Mouse (Mus musculus) midbrain, postnatal 0 days (tissue): ENCODE data around the gene Ptprd. TPM values are rescaled to one million over a fixed set of nuclear protein-coding genes. Genes with fewer than 3 reads are reported as not detected.

Source experiments
- ATAC-seq: fragments of 200-750 bp; cut with Nextera tagmentation; 2 replicates; pipeline ENCODE4 v1.8.0; 2017; ENCODE audit warnings: moderate number of reproducible peaks, mild to moderate bottlenecking, moderate TSS enrichment, moderate library complexity; ENCODE audit not compliant: low FRiP score
- DNase-seq: peaks from one replicate; pipeline ENCODE4 v3.0.0-alpha.2; 2015; ENCODE audit warnings: low spot score
- H3K27ac ChIP-seq: fragments of 300-500 bp; sonication (generic); 2 replicates; pipeline ENCODE4 v1.5.1; 2014; ENCODE audit warnings: low read depth, mild to moderate bottlenecking, low read length, mixed read lengths
- H3K27me3 ChIP-seq: fragments of 300-500 bp; sonication (generic); 2 replicates; pipeline ENCODE4 v1.6.1; 2014; ENCODE audit warnings: low read length, control low read depth, mixed read lengths; ENCODE audit not compliant: insufficient read depth
- H3K36me3 ChIP-seq: fragments of 300-500 bp; sonication (generic); 2 replicates; pipeline ENCODE4 v1.6.1; 2014; ENCODE audit warnings: low read length, control low read depth, mixed read lengths; ENCODE audit not compliant: insufficient read depth
- H3K4me1 ChIP-seq: fragments of 300-500 bp; sonication (generic); 2 replicates; pipeline ENCODE4 v1.6.1; 2014; ENCODE audit warnings: mild to moderate bottlenecking, control low read depth, antibody characterized with exemption, low read length, mixed read lengths; ENCODE audit not compliant: insufficient read depth
- H3K4me2 ChIP-seq: fragments of 300-500 bp; sonication (generic); 2 replicates; pipeline ENCODE4 v1.6.1; 2014; ENCODE audit warnings: low read depth, mild to moderate bottlenecking, low read length, mixed read lengths; ENCODE audit not compliant: poor library complexity, severe bottlenecking
- H3K4me3 ChIP-seq: fragments of 300-500 bp; sonication (generic); 2 replicates; pipeline ENCODE4 v1.5.1; 2014; ENCODE audit warnings: low read depth, mild to moderate bottlenecking, low read length, moderate library complexity
- H3K9ac ChIP-seq: fragments of 300-500 bp; sonication (generic); replicated peaks from 2 replicates; pipeline ENCODE4 v1.6.1; 2014; ENCODE audit warnings: mild to moderate bottlenecking, low read length, moderate library complexity, mixed read lengths; ENCODE audit not compliant: poor library complexity, severe bottlenecking
- H3K9me3 ChIP-seq: fragments of 300-500 bp; sonication (generic); 2 replicates; pipeline ENCODE4 v1.6.1; 2016; ENCODE audit warnings: low read length, control low read depth
- CTCF ChIP-seq: IDR thresholded peaks from 2 replicates; pipeline ENCODE4 v1.5.1; 2016; ENCODE audit warnings: antibody characterized with exemption, mild to moderate bottlenecking
- WGBS: fragments of 180-500 bp; shearing (Covaris S2); extraction: QIAGEN DNeasy Blood & Tissue Kit; methylation state at CpG from one replicate; pipeline ENCODE4 v1.1.7; 2014; 5-methylcytosine and 5-hydroxymethylcytosine counted together
- polyA plus RNA-seq: library from polyadenylated mRNA; unstranded; fragments of >200 nt; fragmentation: Nextera tagmentation; extraction: Ambion mirVana; gene quantifications from 2 replicates; pipeline ENCODE4 v1.2.1, GENCODE M21; 2015
- total RNA-seq: library from RNA; depleted of rRNA; stranded (reverse); fragments of >200 nt; gene quantifications from 2 replicates; pipeline ENCODE4 v1.2.3, GENCODE M21; 2014

Gene Ptprd
- total and polyA plus RNA-seq, 2 experiments from 2014 or later: 66.1 to 102 TPM

DNA sequence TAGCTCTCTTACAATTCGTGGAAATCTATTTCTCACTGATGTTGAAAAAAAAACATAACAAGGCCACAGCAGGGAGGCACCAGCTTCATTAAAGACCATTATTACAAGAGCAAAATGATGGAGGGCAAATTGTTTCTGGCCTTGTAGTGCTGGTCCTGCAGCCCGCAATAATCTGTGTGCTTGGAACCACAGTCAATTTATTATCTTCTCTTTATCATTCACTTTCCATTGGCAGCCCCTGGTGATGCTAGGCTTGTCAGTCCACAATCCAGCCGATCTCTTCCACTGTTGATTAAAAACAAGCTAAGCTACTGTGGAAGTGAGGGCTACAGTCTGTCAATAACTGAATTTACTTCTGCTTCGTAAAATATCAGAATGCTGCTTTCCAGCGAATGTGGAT is 674.4 kb downstream of the Ptprd start:
- Histone ChIP-seq H3K27me3 (no peaks in the 10 kb centered on the region), H3K9me3 (no peaks in the 10 kb centered on the region), H3K27ac (no peak overlapping the region), H3K4me2 (no peak overlapping the region), H3K36me3 (no peaks in the 10 kb centered on the region), H3K4me1 (no peaks in the 10 kb centered on the region), H3K9ac (no peak overlapping the region), H3K4me3 (no peak overlapping the region)
- no peak for ATAC-seq
- 40% methylated on average over 5 of the region's 5 CpGs for WGBS
- peak; percentile 27 for DNase-seq
- TF ChIP-seq CTCF: no peak

DNA sequence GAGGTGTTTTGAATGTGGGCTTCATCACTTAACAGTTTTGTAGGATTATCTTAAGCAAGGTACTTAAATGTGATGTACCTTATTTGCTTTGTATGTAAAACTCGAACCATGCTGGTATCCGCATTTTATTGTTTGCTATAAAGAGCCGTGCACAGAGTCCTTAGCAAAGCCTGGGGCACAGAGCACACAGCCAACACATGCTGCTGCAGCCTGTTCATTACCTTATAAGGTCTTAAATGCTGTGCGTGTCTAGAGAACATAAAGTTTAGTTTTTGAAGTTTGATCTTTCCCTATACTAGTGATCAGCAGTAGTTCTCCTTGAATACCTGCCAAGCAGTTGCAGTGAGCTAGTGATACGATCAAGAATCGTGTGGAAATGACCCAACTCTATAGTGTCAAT is 676.2 kb downstream of the Ptprd start:
- 78% methylated on average over 6 of the region's 6 CpGs for WGBS
- H3K4me1 ChIP-seq: no peaks in the 10 kb centered on the region
- no peaks in the 10 kb centered on the region for H3K36me3 ChIP-seq
- H3K27me3 ChIP-seq: no peaks in the 10 kb centered on the region
- DNase-seq (no peak), ATAC-seq (no peak)
- TF ChIP-seq CTCF: no peak
- no peaks in the 10 kb centered on the region for H3K9me3 ChIP-seq
- H3K27ac ChIP-seq: no peak overlapping the region
- no peak overlapping the region for H3K4me2 ChIP-seq
- H3K9ac ChIP-seq: no peak overlapping the region
- H3K4me3 ChIP-seq: no peak overlapping the region

DNA sequence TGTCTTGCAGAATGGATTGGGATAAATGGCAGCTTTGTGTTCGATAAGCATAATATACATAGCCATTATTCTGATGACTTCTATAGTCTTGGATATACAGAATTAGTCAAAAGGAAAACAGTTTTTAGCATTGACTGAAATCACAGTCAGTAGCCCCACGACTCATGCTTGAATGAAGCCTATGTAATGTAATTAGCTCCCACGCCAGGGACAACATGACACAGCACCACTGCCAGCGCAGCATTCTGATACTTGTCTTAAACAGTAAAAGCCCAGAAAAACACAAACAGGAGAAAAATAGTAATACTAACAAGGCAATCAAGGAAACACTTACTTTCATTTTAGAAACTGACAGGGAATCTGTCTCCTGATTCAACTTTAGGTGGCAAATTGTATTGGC is 677.2 kb downstream of the Ptprd start:
- no peak overlapping the region for H3K4me3 ChIP-seq
- peak; percentile 27 for DNase-seq
- H3K4me2 ChIP-seq: no peak overlapping the region
- H3K9me3 ChIP-seq: no peaks in the 10 kb centered on the region
- TF ChIP-seq CTCF: no peak
- H3K27me3 ChIP-seq: no peaks in the 10 kb centered on the region
- H3K4me1 ChIP-seq: no peaks in the 10 kb centered on the region
- H3K36me3 ChIP-seq: no peaks in the 10 kb centered on the region
- H3K9ac ChIP-seq: no peak overlapping the region
- WGBS: 69% methylated on average over 4 of the region's 4 CpGs
- no peak overlapping the region for H3K27ac ChIP-seq
- no peak for ATAC-seq

DNA sequence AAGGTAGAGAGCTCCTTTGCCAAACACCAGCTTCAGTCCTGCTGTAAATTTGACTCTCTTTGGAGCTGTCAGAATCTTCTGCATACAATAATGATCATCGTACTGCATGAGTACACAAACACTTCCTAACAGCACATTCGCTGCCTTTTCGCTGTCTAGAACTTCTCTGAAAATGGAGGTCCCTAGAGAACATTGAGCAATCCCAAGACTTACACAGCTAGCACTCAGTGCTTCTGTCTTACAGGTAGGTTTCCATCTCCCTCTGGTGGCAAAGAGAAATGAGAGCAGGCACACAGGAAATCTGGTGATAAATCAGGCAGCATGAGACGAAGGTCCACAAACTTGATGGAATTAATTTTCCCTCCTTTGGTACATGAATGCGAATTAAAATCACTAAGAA is 692.6 kb downstream of the Ptprd start:
- ATAC-seq (peak; percentile 74), DNase-seq (peak; percentile 81)
- Histone ChIP-seq H3K27me3 (no peaks in the 10 kb centered on the region), H3K9me3 (no peaks in the 10 kb centered on the region), H3K36me3 (no peaks in the 10 kb centered on the region), H3K27ac (no peak overlapping the region), H3K9ac (no peak overlapping the region), H3K4me2 (no peak overlapping the region), H3K4me3 (no peak overlapping the region), H3K4me1 (no peaks in the 10 kb centered on the region)
- peak; percentile 91 for TF ChIP-seq CTCF
- 30% methylated on average over 5 of the region's 5 CpGs for WGBS

DNA sequence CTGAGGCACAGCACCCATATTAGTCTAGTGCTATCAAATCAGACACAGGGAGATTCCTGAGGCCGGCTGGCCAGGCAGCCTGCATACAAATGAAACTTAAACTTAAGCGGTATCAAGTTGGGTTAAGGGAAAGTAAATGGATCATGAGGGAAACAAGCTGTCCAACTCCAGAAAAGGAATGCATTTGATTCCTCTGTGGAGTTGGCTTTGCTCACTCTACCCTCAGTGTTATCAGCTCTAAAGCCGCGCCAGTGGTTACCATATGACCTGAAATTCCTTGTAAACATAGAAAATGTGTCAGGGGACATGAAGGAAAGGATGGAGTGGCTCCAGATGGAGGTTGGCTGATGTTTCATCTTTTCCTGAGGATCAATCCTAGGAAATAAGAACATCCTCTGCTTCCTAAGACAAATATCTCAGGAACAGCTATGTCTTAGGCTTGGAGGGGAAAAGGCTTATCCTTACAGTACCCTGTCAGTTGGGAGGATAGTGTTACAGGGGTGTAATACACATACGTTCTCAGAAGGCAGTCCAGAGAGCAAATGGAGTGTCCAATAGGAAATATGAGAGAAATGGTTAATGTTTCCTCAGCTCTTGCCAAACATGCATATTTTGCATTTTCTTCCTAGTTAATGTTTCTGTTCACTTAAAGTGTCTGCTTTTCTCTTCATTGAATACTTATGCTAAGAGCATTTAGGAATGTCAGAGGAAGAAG is 697.7 kb downstream of the Ptprd start:
- Histone ChIP-seq H3K9ac (no peak overlapping the region), H3K4me1 (no peaks in the 10 kb centered on the region), H3K4me3 (no peak overlapping the region), H3K9me3 (no peaks in the 10 kb centered on the region), H3K36me3 (no peaks in the 10 kb centered on the region), H3K27me3 (no peaks in the 10 kb centered on the region), H3K27ac (no peak overlapping the region), H3K4me2 (no peak overlapping the region)
- WGBS: 75% methylated on average over 5 of the region's 5 CpGs
- DNase-seq: no peak
- ATAC-seq: no peak
- no peak for TF ChIP-seq CTCF

DNA sequence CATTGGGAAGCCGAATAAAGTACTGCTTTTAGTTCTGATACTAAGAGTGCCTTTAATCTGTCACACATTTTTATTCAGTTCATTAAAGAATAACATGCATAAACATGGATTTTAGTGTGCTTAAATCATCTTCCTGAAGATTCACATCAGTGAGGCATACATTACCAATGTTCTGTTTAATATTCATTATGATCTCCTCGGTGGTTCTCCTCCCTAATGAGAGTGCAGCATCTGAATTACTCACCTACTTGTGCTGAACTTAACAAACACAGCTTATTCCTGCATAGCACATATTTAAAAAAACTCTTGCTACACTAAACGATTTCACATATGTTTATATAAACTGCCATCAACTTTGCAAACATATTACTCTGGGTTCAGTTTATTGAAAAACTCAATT is 698.7 kb downstream of the Ptprd start:
- Histone ChIP-seq H3K4me1 (no peaks in the 10 kb centered on the region), H3K4me2 (no peak overlapping the region), H3K27ac (no peak overlapping the region), H3K27me3 (no peaks in the 10 kb centered on the region), H3K9ac (no peak overlapping the region), H3K4me3 (no peak overlapping the region), H3K36me3 (no peaks in the 10 kb centered on the region), H3K9me3 (no peaks in the 10 kb centered on the region)
- WGBS: 46% methylated on average over 3 of the region's 3 CpGs
- no peak for TF ChIP-seq CTCF
- no peak for DNase-seq
- no peak for ATAC-seq
